Comparison of ENCODE assay signal across 29 mouse cellular contexts in genomic region chrX:96227030-96227429, GRCm38 (mm10).
DNase-seq lines count a peak whose midpoint lies in the region; ATAC-seq lines count a peak whose summit lies in the region.
"Had no signal": no experiment of that assay in that cellular context is flagged by ENCODE, and none has a peak within 500 bp of the region (broad histone marks: within the 10 kb centered on the region; RNA-seq: fewer than 3 reads in every experiment).

No protein-coding gene starts in this region.

- H3K27me3 ChIP-seq in midbrain, embryonic 10.5 days (ENCODE audit: low read depth, poor library complexity, severe bottlenecking): no peaks in the 10 kb centered on the region
- H3K27me3 ChIP-seq: CH12.LX; embryonic facial prominence, embryonic 12.5 days; embryonic facial prominence, embryonic 15.5 days; forebrain, embryonic 12.5 days; forebrain, embryonic 15.5 days; heart, embryonic 12.5 days; heart, embryonic 15.5 days; hindbrain, embryonic 12.5 days; hindbrain, embryonic 15.5 days had no signal

- H3K36me3 ChIP-seq in midbrain, embryonic 10.5 days: no peaks in the 10 kb centered on the region
- H3K36me3 ChIP-seq: embryonic facial prominence, embryonic 12.5 days; embryonic facial prominence, embryonic 15.5 days; forebrain, embryonic 12.5 days; forebrain, embryonic 15.5 days; G1E; heart, embryonic 12.5 days; heart, embryonic 15.5 days; hindbrain, embryonic 12.5 days; hindbrain, embryonic 15.5 days had no signal

- DNase-seq in heart, adult 8-10 months (ENCODE audit: low spot score): peak; percentile 6
- DNase-seq in heart, postnatal 4 days: no peak
- peak; percentile 84 for DNase-seq in MEL-GATA-1-ER (ENCODE audit: extremely low read depth, low read depth)
- no peak for DNase-seq in cerebellum, postnatal 14 days
- DNase-seq in thymus, postnatal 4 days: no peak
- DNase-seq in midbrain, embryonic 10.5 days (ENCODE audit: low spot score): no peak
- DNase-seq: adrenal gland, postnatal 10 days; B cell, adult 2 months; cerebellum, adult 11-12 months; cerebellum, adult 8-10 months; cerebellum, postnatal 10 days; gastrocnemius, postnatal 36 days; heart, adult 11 months; heart, postnatal 10 days; heart, postnatal 36 days had no signal

- peak; percentile 87 for ATAC-seq in granulocyte monocyte progenitor cell, adult 5-6 weeks (replicated peaks; ENCODE audit: poor library complexity, severe bottlenecking)
- ATAC-seq in megakaryocyte, adult 5-6 weeks (ENCODE audit: poor library complexity, severe bottlenecking): peak; percentile 82
- ATAC-seq: activated CD4-positive, CD25-positive, alpha-beta regulatory T cell, adult 4 months; forebrain, embryonic 15.5 days; intestine, postnatal 0 days had no signal

- H3K4me1 ChIP-seq in midbrain, embryonic 10.5 days: no peaks in the 10 kb centered on the region
- H3K4me1 ChIP-seq: embryonic facial prominence, embryonic 12.5 days; embryonic facial prominence, embryonic 15.5 days; forebrain, embryonic 12.5 days; forebrain, embryonic 15.5 days; heart, embryonic 12.5 days; heart, embryonic 15.5 days; hindbrain, embryonic 12.5 days; hindbrain, embryonic 15.5 days had no signal

- H3K4me3 ChIP-seq in midbrain, embryonic 10.5 days: no peak overlapping the region
- H3K4me3 ChIP-seq: embryonic facial prominence, embryonic 12.5 days; embryonic facial prominence, embryonic 15.5 days; forebrain, embryonic 12.5 days; forebrain, embryonic 15.5 days; heart, embryonic 12.5 days; heart, embryonic 15.5 days; hindbrain, embryonic 12.5 days; hindbrain, embryonic 15.5 days had no signal

- H3K9me3 ChIP-seq in midbrain, embryonic 10.5 days (replicated peaks): no peaks in the 10 kb centered on the region
- H3K9me3 ChIP-seq: embryonic facial prominence, embryonic 12.5 days; embryonic facial prominence, embryonic 15.5 days; forebrain, embryonic 12.5 days; forebrain, embryonic 15.5 days; G1E; heart, embryonic 12.5 days; heart, embryonic 15.5 days; hindbrain, embryonic 12.5 days; hindbrain, embryonic 15.5 days had no signal

- no peak overlapping the region for H3K27ac ChIP-seq in midbrain, embryonic 10.5 days (replicated peaks)
- H3K27ac ChIP-seq: embryonic facial prominence, embryonic 12.5 days; embryonic facial prominence, embryonic 15.5 days; forebrain, embryonic 12.5 days; forebrain, embryonic 15.5 days; heart, embryonic 15.5 days; hindbrain, embryonic 12.5 days; hindbrain, embryonic 15.5 days had no signal

Comparison
In these comparisons a context has a peak if more than half of its experiments do, and no peak if none do; other contexts are left out.
1. DNase-seq: peak in heart, adult 8-10 months (single experiment) and MEL-GATA-1-ER (single experiment); none in heart, postnatal 4 days (single experiment), cerebellum, postnatal 14 days (0 of 2), thymus, postnatal 4 days (single experiment) and midbrain, embryonic 10.5 days (single experiment).